Mouse (Mus musculus) midbrain, embryonic 12.5 days (tissue): Measurements from ENCODE around the gene Msantd3. TPM values are rescaled to one million over a fixed set of nuclear protein-coding genes. Genes with fewer than 3 reads are reported as not detected.

Experiments used
- ATAC-seq: fragments of 200-750 bp; cut with Nextera tagmentation; 2 replicates; pipeline ENCODE4 v1.8.0; 2017; ENCODE audit warnings: low read depth, moderate TSS enrichment, moderate library complexity; ENCODE audit not compliant: low FRiP score
- H3K27ac ChIP-seq: fragments of 300-500 bp; sonication (generic); replicated peaks from 2 replicates; pipeline ENCODE4 v1.5.1; 2016; ENCODE audit warnings: mild to moderate bottlenecking
- H3K27me3 ChIP-seq: fragments of 300-500 bp; sonication (generic); 2 replicates; pipeline ENCODE4 v1.6.1; 2016; ENCODE audit warnings: mild to moderate bottlenecking
- H3K36me3 ChIP-seq: fragments of 300-500 bp; sonication (generic); 2 replicates; pipeline ENCODE4 v1.6.1; 2016
- H3K4me1 ChIP-seq: fragments of 300-500 bp; sonication (generic); 2 replicates; pipeline ENCODE4 v1.6.1; 2016
- H3K4me2 ChIP-seq: fragments of 300-500 bp; sonication (generic); replicated peaks from 2 replicates; pipeline ENCODE4 v1.6.1; 2016; ENCODE audit warnings: mild to moderate bottlenecking, moderate library complexity
- H3K4me3 ChIP-seq: fragments of 300-500 bp; sonication (generic); 2 replicates; pipeline ENCODE4 v1.5.1; 2016; ENCODE audit warnings: mild to moderate bottlenecking
- H3K9ac ChIP-seq: fragments of 300-500 bp; sonication (generic); replicated peaks from 2 replicates; pipeline ENCODE4 v1.6.1; 2016; ENCODE audit warnings: mild to moderate bottlenecking, moderate library complexity
- H3K9me3 ChIP-seq: fragments of 300-500 bp; sonication (generic); 2 replicates; pipeline ENCODE4 v1.6.1; 2016; ENCODE audit warnings: mild to moderate bottlenecking
- WGBS: fragments of 180-500 bp; shearing (Covaris S2); methylation state at CpG from one replicate; pipeline ENCODE4 v1.1.7; 2016; 5-methylcytosine and 5-hydroxymethylcytosine counted together
- polyA plus RNA-seq: library from polyadenylated mRNA; unstranded; fragments of >200 nt; fragmentation: Nextera tagmentation; extraction: Ambion mirVana; gene quantifications from 2 replicates; pipeline ENCODE4 v1.2.1, GENCODE M21; 2016

Gene Msantd3
- polyA plus RNA-seq, 1 experiment from 2014 or later: 68.0 TPM

DNA sequence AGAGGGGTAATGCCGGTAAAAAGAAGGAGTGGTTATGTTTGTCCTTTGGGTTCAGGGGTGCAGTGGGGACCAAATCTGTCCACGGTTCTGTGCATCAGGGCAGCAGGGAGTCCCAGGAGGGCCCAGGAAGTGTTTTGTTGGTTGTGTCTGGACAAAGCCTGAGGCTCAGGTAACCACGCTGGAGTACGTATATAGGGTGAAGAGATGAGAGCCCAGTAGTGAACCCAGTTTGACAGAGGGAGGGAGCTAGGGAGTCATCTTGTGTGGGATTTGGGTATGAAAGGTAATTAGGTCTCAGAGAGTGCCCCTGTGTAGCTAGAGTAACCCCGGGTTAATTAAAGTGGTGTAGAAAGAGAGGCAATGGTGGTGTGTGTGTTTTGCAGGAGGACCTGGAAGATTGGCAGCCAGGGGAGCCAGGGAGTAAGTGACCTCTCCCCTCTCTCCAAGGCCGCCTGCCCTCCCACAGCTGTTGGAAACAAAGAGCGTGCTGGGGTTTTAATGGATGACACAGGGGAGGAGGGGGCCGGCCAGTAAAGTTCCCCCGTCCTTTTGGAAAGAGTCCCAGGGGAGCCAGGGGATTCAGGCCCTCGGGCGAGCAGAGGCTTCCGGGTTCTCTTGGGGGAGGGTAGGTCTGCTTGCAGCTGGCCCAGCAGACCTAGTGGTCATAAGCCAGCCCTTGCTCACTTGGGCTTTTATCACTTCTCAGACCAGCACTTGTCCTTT is 46.5 kb downstream of the Msantd3 start:
- 2% methylated on average over 12 of the region's 12 CpGs for WGBS
- no peaks in the 10 kb centered on the region for H3K27me3 ChIP-seq
- peak overlapping the region; percentile 68 for H3K4me2 ChIP-seq
- ATAC-seq: peak; percentile 45
- peak overlapping the region; percentile 100 for H3K27ac ChIP-seq
- peaks cover 33% of the 10 kb centered on the region for H3K4me1 ChIP-seq
- peak overlapping the region; percentile 99 for H3K4me3 ChIP-seq
- H3K36me3 ChIP-seq: 0 out of 2 replicates have a peak, but pooled peaks cover 8% of the 10 kb centered on the region
- no peaks in the 10 kb centered on the region for H3K9me3 ChIP-seq
- peak overlapping the region; percentile 99 for H3K9ac ChIP-seq

DNA sequence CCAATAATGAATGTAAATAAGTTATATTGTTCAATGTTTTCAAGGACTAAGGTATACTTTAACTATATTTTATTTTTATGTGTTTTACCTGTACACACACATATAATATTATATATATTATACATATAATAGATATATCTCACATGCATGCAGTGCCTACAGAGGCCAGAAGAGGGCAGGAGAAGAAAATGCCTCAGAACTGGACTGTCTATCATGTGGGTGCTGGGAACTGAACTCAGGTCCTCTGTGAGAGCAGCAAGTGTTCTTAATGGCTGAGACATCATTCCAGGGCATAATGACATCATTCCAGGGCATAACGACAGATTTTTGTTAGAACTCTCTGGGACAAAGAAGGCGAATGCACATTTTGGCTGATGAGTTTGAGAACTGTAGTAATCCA is 47.8 kb downstream of the Msantd3 start:
- Histone ChIP-seq H3K4me3 (no peak overlapping the region), H3K36me3 (peaks cover 8% of the 10 kb centered on the region; the same call in 1 of the 2 replicates), H3K27me3 (no peaks in the 10 kb centered on the region), H3K9me3 (no peaks in the 10 kb centered on the region), H3K4me1 (peaks cover 25% of the 10 kb centered on the region), H3K4me2 (0 out of 2 replicates have a peak overlapping the region, but pooled peaks have one; percentile 68), H3K27ac (no peak overlapping the region), H3K9ac (no peak overlapping the region)
- ATAC-seq: no peak
- 100% methylated on average over 2 of the region's 2 CpGs for WGBS

DNA sequence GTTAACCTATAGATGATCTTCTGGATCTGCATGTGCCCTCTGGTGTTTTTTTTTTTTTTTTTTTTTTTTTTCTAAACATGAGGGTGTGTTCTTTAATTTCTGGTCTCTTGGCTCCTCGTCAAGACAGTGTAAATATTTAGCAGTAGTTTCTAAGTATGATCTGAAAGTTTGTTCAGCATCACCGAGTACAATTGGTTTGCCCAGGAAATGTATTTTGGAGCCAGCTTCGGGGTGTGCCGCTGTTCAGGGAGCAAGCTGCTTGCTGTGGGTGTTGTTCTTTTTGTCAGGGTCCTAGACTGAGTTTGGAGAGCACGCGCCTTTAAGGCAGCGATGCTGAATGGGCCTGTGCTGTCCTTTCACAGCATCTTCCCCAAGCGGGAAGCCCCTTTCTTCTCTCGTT is 48.8 kb downstream of the Msantd3 start:
- no peaks in the 10 kb centered on the region for H3K27me3 ChIP-seq
- H3K4me2 ChIP-seq: no peak overlapping the region
- no peak overlapping the region for H3K4me3 ChIP-seq
- no peak overlapping the region for H3K27ac ChIP-seq
- H3K9me3 ChIP-seq: no peaks in the 10 kb centered on the region
- H3K4me1 ChIP-seq: peaks cover 19% of the 10 kb centered on the region
- no peak for ATAC-seq
- WGBS: 81% methylated on average over 9 of the region's 9 CpGs
- peaks cover 8% of the 10 kb centered on the region; the same call in 1 of the 2 replicates for H3K36me3 ChIP-seq
- H3K9ac ChIP-seq: no peak overlapping the region

DNA sequence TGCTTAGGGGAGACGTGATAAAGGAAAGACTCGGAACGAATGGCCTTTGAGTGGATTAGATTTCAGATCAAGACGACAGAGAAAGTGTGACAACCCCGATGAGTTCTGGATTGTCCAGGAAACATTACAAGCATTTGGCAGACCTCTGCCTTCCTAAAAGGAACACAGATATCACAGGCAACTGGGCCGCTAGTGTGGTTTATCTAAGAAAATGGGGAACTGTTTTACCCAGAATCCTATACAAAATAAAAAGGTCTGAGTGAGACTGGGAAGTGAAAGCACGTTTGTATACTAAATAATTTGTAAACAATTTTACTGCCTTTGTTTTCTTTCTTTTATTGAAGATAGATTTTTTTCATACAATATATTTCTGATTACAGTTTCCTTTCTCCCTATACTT is 51.1 kb downstream of the Msantd3 start:
- no peak for ATAC-seq
- Histone ChIP-seq H3K4me1 (peaks cover 18% of the 10 kb centered on the region), H3K36me3 (peaks cover 8% of the 10 kb centered on the region; the same call in 1 of the 2 replicates), H3K27me3 (no peaks in the 10 kb centered on the region), H3K9ac (no peak overlapping the region), H3K27ac (no peak overlapping the region), H3K4me3 (no peak overlapping the region), H3K4me2 (no peak overlapping the region), H3K9me3 (no peaks in the 10 kb centered on the region)
- WGBS: 91% methylated on average over 7 of the region's 7 CpGs

DNA sequence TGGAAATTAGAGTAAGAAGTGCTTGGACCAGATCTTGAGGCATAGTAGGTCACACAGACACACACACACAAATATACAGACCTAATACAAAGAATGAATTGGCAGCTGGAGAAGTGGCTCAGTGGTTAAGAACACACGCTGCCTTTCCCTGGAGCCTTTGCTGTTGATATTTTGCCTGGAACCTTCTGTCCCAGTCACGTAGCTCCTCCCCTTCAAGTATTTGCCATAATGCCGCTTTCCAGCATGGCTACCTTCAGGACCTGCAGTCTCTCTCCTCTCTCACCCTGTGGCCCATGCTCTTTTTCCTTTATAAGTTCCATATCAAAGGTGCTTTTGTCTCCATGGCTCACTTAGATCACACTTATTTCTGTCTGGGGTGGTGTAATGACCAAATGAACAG is 51.7 kb downstream of the Msantd3 start:
- Histone ChIP-seq H3K4me2 (no peak overlapping the region), H3K27me3 (no peaks in the 10 kb centered on the region), H3K9ac (no peak overlapping the region), H3K4me3 (no peak overlapping the region), H3K9me3 (no peaks in the 10 kb centered on the region), H3K27ac (no peak overlapping the region), H3K4me1 (peaks cover 16% of the 10 kb centered on the region), H3K36me3 (peaks cover 8% of the 10 kb centered on the region; the same call in 1 of the 2 replicates)
- WGBS: 84% methylated on average over 3 of the region's 3 CpGs
- ATAC-seq: no peak

DNA sequence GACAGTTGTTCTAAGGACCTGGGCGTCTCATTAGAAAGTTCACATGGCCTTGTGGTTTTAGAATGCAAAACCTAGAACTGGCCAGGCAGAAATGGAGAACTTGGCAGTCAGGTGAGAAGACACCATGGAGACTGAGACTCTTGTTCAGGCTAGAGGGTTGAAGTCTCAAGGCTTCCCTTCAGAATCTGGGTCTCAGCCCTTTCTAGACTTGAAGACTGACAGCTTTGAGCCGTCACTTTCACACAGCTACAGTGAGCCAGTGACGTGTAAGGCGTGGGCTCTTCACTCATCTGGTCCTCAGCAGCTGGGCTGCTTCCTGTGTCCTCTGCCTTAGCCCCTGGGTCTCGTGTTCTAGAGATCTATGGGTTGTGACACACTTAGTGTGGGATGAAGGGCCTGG is 52.6 kb downstream of the Msantd3 start:
- Histone ChIP-seq H3K27me3 (no peaks in the 10 kb centered on the region), H3K4me3 (no peak overlapping the region), H3K36me3 (peaks cover 11% of the 10 kb centered on the region), H3K27ac (no peak overlapping the region), H3K9ac (no peak overlapping the region), H3K9me3 (no peaks in the 10 kb centered on the region), H3K4me2 (no peak overlapping the region), H3K4me1 (peaks cover 9% of the 10 kb centered on the region)
- no peak for ATAC-seq
- WGBS: 83% methylated on average over 5 of the region's 5 CpGs

DNA sequence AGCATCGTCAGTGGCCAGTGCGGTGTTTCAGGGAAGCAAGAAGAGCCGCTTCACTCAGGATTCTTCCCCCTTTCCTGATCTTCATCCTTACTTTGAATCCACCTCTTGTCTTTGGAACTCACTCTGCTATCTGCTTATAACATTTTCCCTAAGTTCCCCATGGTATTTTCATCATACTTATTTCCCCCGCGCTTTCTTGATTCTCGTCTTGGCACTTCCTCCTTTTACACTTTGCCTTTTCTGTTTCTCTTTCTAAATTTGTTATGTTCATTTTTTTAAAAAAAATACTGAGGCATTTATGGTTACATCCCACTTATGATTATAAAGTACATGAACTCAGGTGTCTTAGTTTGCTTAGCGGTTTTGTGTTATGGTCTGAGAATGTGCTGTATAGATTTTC is 53.1 kb downstream of the Msantd3 start:
- Histone ChIP-seq H3K4me2 (no peak overlapping the region), H3K4me3 (no peak overlapping the region), H3K36me3 (peaks cover 8% of the 10 kb centered on the region), H3K27me3 (no peaks in the 10 kb centered on the region), H3K9ac (no peak overlapping the region), H3K9me3 (no peaks in the 10 kb centered on the region), H3K4me1 (peaks cover 11% of the 10 kb centered on the region), H3K27ac (no peak overlapping the region)
- no peak for ATAC-seq
- WGBS: 93% methylated on average over 7 of the region's 7 CpGs

DNA sequence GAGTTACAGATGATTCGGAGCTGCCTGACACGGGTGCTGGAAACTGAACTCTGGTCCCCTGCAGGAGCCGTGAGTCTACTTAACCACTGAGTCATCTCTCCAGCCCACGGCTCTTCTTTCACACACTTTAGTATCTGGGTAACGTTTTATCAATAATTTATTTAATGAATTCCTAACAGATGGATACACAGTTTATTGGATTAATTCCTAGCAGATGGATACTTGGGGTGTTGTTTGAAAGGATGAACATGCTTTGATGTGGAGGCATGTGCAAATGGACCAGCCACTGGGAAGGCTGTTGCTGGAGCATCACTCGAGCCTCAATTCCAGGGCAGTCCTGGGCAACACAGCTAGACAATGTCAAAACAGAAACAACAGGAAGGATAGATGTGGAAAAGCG is 56.4 kb downstream of the Msantd3 start:
- ATAC-seq: no peak
- peaks cover 4% of the 10 kb centered on the region; the same call in 1 of the 2 replicates for H3K4me1 ChIP-seq
- no peak overlapping the region for H3K4me2 ChIP-seq
- 92% methylated on average over 7 of the region's 7 CpGs for WGBS
- no peak overlapping the region for H3K9ac ChIP-seq
- H3K4me3 ChIP-seq: no peak overlapping the region
- H3K27me3 ChIP-seq: no peaks in the 10 kb centered on the region
- H3K27ac ChIP-seq: no peak overlapping the region
- no peaks in the 10 kb centered on the region for H3K9me3 ChIP-seq
- H3K36me3 ChIP-seq: peaks cover 3% of the 10 kb centered on the region

DNA sequence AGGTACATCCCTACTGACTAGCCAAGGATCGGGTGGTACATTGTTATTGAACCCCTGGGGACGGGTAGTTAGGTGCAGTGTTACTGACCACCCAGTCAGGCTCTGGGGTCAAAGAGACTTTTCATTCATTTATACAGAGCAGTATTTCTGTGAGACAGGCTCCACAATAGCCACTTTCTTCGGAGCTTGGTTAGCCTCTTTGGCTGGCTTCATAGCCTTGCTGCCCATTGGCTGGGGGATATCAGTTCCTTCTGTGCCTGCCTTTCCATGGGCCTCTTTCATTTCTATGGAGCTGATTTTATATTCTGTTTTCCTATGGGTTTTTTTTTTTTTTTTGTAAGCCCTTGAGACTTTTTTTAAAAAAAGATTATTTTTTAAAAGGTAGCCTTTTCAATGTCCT is 65.9 kb downstream of the Msantd3 start:
- ATAC-seq: no peak
- Histone ChIP-seq H3K4me1 (peaks cover 6% of the 10 kb centered on the region; the same call in 1 of the 2 replicates), H3K4me3 (no peak overlapping the region), H3K27ac (no peak overlapping the region), H3K27me3 (no peaks in the 10 kb centered on the region), H3K4me2 (no peak overlapping the region), H3K9me3 (no peaks in the 10 kb centered on the region), H3K9ac (no peak overlapping the region), H3K36me3 (peaks cover 35% of the 10 kb centered on the region)
- 59% methylated on average over 3 of the region's 3 CpGs for WGBS

DNA sequence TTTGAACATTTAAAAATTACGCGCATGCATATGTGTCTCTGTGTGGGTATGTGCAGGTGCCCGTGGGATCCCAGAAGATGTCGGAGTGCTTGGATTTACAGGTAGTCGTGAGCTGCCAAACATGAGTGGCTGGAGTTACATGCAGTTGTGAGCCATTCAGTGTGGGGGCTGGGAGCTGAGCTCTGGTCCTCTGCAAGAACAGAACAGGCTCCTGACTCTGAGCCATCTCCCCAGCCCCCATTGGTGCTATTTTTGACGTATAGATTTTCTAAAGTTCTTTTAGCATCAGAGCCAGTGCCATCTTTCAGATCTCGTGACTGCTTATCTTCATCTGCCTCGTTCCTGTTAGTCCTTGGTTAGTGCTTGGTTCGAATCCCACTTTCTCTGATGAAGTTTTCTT is 69.8 kb downstream of the Msantd3 start:
- WGBS: 93% methylated on average over 9 of the region's 9 CpGs
- Histone ChIP-seq H3K27ac (no peak overlapping the region), H3K36me3 (peaks cover 43% of the 10 kb centered on the region), H3K4me2 (no peak overlapping the region), H3K4me1 (peaks cover 6% of the 10 kb centered on the region; the same call in 1 of the 2 replicates), H3K4me3 (no peak overlapping the region), H3K9me3 (no peaks in the 10 kb centered on the region), H3K27me3 (no peaks in the 10 kb centered on the region), H3K9ac (no peak overlapping the region)
- ATAC-seq: no peak

DNA sequence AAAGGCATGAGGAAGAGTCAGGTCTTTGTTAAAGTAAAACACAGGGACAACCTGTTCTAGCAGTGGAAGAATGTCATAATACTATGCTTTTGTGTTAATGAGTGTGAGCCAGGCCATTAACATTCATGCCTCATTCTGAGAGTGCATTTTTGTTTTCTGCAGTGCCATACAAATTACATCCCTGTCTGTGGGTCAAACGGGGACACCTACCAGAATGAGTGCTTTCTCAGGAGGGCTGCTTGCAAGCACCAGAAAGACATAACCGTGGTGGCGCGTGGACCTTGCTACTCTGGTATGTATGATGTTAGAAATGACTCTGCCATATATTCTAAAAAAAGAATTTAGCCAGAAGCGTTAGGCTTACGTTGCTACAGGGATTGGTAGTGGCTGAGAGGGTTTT is 70.5 kb downstream of the Msantd3 start:
- H3K36me3 ChIP-seq: peaks cover 40% of the 10 kb centered on the region
- no peak overlapping the region for H3K4me3 ChIP-seq
- no peaks in the 10 kb centered on the region for H3K9me3 ChIP-seq
- no peak for ATAC-seq
- whole genome bisulfite sequencing: 89% methylated on average over 6 of the region's 6 CpGs
- no peak overlapping the region for H3K9ac ChIP-seq
- H3K4me1 ChIP-seq: peaks cover 4% of the 10 kb centered on the region; the same call in 1 of the 2 replicates
- H3K4me2 ChIP-seq: no peak overlapping the region
- no peaks in the 10 kb centered on the region for H3K27me3 ChIP-seq
- H3K27ac ChIP-seq: no peak overlapping the region
